Mouse (Mus musculus): Measurements from ENCODE around the gene Ostm1. TPM values are rescaled to one million over a fixed set of nuclear protein-coding genes. Genes with fewer than 3 reads are reported as not detected.
A peak's percentile ranks its signal among the peaks of the same experiment; 100 is the strongest.

Gene Ostm1
- total and polyA plus RNA-seq, 2 experiments from 2014 or later, result 13.8 to 20.2 TPM

DNA sequence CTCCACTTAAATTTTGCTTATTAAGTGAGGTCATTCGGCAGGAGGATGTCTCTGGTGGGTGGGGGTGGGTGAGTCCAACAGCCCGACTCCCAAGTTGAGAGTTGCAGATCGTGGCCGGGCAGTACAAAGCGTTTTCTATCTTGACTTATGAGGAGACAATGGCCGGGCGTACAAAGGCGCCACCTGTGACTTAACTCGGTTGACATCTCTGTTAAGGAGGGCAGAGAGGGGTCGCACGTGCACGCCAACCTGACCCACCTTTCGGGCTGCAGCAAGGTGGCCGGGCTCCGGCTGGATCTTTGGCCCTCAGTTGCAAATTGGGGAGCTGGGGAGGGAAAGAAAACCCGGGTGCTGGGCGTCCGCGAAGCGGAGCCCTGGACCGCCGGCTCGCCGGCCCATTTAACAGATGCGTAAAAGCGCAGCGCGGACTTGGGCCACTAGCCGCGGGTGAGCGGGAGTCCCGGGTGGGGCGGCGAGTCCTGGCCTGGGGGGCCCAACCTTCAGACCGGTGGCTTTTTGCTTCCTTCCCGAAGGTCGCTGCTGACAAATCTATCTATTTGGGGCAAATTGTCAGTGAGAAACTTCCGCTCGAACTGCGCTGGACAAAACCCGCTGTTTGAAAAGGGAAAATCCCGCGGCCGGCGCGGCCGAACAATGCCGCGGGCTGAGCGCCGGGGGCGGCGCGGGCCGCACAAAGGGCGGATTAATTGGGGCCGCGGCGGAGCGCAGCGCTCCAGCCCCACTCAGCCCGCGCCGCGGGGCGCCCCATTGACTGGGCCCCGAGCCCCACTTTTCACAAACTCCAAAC, 7.8 kb downstream of the Ostm1 start:
- TF ChIP-seq CTCF (IDR thresholded peaks at IDR 0.05; ENCODE audit: low read depth) (no peak), EP300 (IDR thresholded peaks at IDR 0.05; ENCODE audit: low read depth) (no peak)
- no peak for DNase-seq (ENCODE audit: low spot score)
- H3K27ac ChIP-seq (ENCODE audit: low read depth), result no peak overlapping the region
- no peak overlapping the region for H3K9ac ChIP-seq (replicated peaks; ENCODE audit: low read depth, low read length)
- H3K4me3 ChIP-seq (ENCODE audit: low read depth, low read length), result peak overlapping the region; percentile 40
- H3K36me3 ChIP-seq (replicated peaks; ENCODE audit: control insufficient read depth, insufficient read depth, low read length), result no peaks in the 10 kb centered on the region
- ATAC-seq (ENCODE audit: insufficient read depth, low read depth), result no peak
- 1% methylated on average over 67 of the region's 67 CpGs for WGBS
- H3K27me3 ChIP-seq (ENCODE audit: control insufficient read depth, insufficient read depth, low read length), result peaks cover 96% of the 10 kb centered on the region
- 0 out of 2 replicates have a peak, but pooled peaks cover 4% of the 10 kb centered on the region for H3K9me3 ChIP-seq (replicated peaks; ENCODE audit: control insufficient read depth, low read length)
- H3K4me2 ChIP-seq (ENCODE audit: low read depth, low read length), result peak overlapping the region; percentile 53
- no peaks in the 10 kb centered on the region; the same call in 1 of the 2 replicates for H3K4me1 ChIP-seq (ENCODE audit: control insufficient read depth, insufficient read depth)

DNA sequence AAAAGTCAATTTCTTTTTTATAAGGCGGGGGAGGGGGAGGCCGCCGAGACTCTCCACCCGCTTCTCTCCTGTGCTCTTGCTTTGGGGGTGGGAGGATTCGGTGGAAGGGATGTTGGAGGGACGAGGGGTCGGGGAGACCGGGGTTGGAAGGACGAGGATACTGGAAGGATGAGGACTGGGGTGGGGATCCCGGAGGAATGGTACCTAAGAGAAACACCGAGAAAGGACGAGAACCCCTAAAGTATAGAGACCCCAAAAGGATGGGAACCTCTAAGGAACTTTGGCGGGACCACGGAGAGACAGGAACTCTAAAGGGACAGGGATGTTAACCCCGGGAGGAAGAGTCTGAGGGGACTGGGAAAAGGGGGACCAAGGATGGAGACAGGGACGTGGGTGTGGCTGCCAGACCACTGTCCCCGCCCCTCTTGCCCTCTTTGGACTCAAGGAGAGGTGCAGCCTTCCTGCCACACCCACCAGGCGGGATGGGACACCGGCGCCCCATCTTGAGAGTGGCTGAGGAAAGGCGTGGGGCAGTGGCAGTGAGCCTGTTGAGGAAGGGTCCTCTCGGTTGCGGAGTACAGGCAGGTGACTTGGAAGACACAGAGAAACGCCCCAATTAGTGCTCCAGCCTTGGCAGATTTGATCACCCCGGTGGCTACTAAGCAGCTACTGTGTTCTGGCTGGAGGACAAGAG, 8.5 kb downstream of the Ostm1 start:
- DNase-seq (ENCODE audit: low spot score), result no peak
- peaks cover 94% of the 10 kb centered on the region for H3K27me3 ChIP-seq (ENCODE audit: control insufficient read depth, insufficient read depth, low read length)
- WGBS, result 2% methylated on average over 25 of the region's 25 CpGs
- H3K27ac ChIP-seq (ENCODE audit: low read depth), result no peak overlapping the region
- TF ChIP-seq EP300 (IDR thresholded peaks at IDR 0.05; ENCODE audit: low read depth) (no peak), CTCF (IDR thresholded peaks at IDR 0.05; ENCODE audit: low read depth) (no peak)
- peak overlapping the region; percentile 53 for H3K4me2 ChIP-seq (ENCODE audit: low read depth, low read length)
- no peak overlapping the region for H3K9ac ChIP-seq (replicated peaks; ENCODE audit: low read depth, low read length)
- H3K9me3 ChIP-seq (replicated peaks; ENCODE audit: control insufficient read depth, low read length), result no peaks in the 10 kb centered on the region
- no peak for ATAC-seq (ENCODE audit: insufficient read depth, low read depth)
- H3K4me1 ChIP-seq (ENCODE audit: control insufficient read depth, insufficient read depth), result no peaks in the 10 kb centered on the region; the same call in 1 of the 2 replicates
- peak overlapping the region; percentile 40 for H3K4me3 ChIP-seq (ENCODE audit: low read depth, low read length)
- no peaks in the 10 kb centered on the region for H3K36me3 ChIP-seq (replicated peaks; ENCODE audit: control insufficient read depth, insufficient read depth, low read length)

GRCm38 (mm10) chr10:42593201-42593600, 9.6 kb downstream of the Ostm1 start:
- H3K27me3 ChIP-seq (ENCODE audit: control insufficient read depth, insufficient read depth, low read length), result peaks cover 85% of the 10 kb centered on the region
- ATAC-seq (ENCODE audit: insufficient read depth, low read depth) (no peak), DNase-seq (ENCODE audit: low spot score) (no peak)
- H3K36me3 ChIP-seq (replicated peaks; ENCODE audit: control insufficient read depth, insufficient read depth, low read length), result no peaks in the 10 kb centered on the region
- TF ChIP-seq EP300 (IDR thresholded peaks at IDR 0.05; ENCODE audit: low read depth), result no peak
- TF ChIP-seq CTCF (IDR thresholded peaks at IDR 0.05; ENCODE audit: low read depth), result no peak
- H3K9ac ChIP-seq (replicated peaks; ENCODE audit: low read depth, low read length), result no peak overlapping the region
- no peaks in the 10 kb centered on the region; the same call in 1 of the 2 replicates for H3K4me1 ChIP-seq (ENCODE audit: control insufficient read depth, insufficient read depth)
- H3K4me2 ChIP-seq (ENCODE audit: low read depth, low read length), result no peak overlapping the region
- 22% methylated on average over 7 of the region's 7 CpGs for WGBS
- H3K4me3 ChIP-seq (ENCODE audit: low read depth, low read length), result no peak overlapping the region
- no peak overlapping the region for H3K27ac ChIP-seq (ENCODE audit: low read depth)
- H3K9me3 ChIP-seq (replicated peaks; ENCODE audit: control insufficient read depth, low read length), result no peaks in the 10 kb centered on the region

GRCm38 (mm10) chr10:42598615-42599014, 15.0 kb downstream of the Ostm1 start:
- Histone ChIP-seq H3K4me3 (ENCODE audit: low read depth, low read length) (no peak overlapping the region), H3K4me1 (ENCODE audit: control insufficient read depth, insufficient read depth) (no peaks in the 10 kb centered on the region), H3K9ac (replicated peaks; ENCODE audit: low read depth, low read length) (no peak overlapping the region), H3K36me3 (replicated peaks; ENCODE audit: control insufficient read depth, insufficient read depth, low read length) (no peaks in the 10 kb centered on the region), H3K9me3 (replicated peaks; ENCODE audit: control insufficient read depth, low read length) (no peaks in the 10 kb centered on the region), H3K4me2 (ENCODE audit: low read depth, low read length) (no peak overlapping the region), H3K27me3 (ENCODE audit: control insufficient read depth, insufficient read depth, low read length) (peaks cover 42% of the 10 kb centered on the region), H3K27ac (ENCODE audit: low read depth) (no peak overlapping the region)
- WGBS, result 80% methylated on average over 8 of the region's 8 CpGs
- no peak for DNase-seq (ENCODE audit: low spot score)
- ATAC-seq (ENCODE audit: insufficient read depth, low read depth), result no peak
- TF ChIP-seq EP300 (IDR thresholded peaks at IDR 0.05; ENCODE audit: low read depth), result no peak
- TF ChIP-seq CTCF (IDR thresholded peaks at IDR 0.05; ENCODE audit: low read depth), result no peak

DNA sequence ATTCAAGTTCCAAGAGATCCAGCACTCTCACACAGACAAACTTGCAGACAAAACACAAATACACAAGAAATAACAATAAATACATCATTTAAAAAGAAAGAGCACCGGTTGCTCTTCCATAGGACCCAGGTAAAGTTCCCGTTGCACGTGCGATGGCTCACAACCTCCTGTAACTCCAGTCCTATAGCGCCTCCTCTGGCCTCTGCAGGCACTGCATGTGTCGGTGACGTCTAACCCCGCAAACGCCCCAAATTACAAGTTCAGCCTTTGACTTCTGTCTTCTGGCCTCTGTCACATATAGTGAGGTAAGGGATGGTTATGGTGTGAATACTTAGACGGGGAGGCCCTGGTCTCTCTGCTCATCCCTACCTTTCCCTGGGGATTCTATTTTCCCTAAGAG, 17.9 kb downstream of the Ostm1 start:
- peaks cover 10% of the 10 kb centered on the region for H3K9me3 ChIP-seq (replicated peaks; ENCODE audit: control insufficient read depth, low read length)
- H3K9ac ChIP-seq (replicated peaks; ENCODE audit: low read depth, low read length), result no peak overlapping the region
- H3K27me3 ChIP-seq (ENCODE audit: control insufficient read depth, insufficient read depth, low read length), result peaks cover 15% of the 10 kb centered on the region; the same call in 1 of the 2 replicates
- H3K36me3 ChIP-seq (replicated peaks; ENCODE audit: control insufficient read depth, insufficient read depth, low read length), result no peaks in the 10 kb centered on the region
- H3K4me2 ChIP-seq (ENCODE audit: low read depth, low read length), result no peak overlapping the region
- 18% methylated on average over 10 of the region's 10 CpGs for WGBS
- H3K4me1 ChIP-seq (ENCODE audit: control insufficient read depth, insufficient read depth), result no peaks in the 10 kb centered on the region
- ATAC-seq (ENCODE audit: insufficient read depth, low read depth) (no peak), DNase-seq (ENCODE audit: low spot score) (no peak)
- H3K27ac ChIP-seq (ENCODE audit: low read depth), result no peak overlapping the region
- no peak overlapping the region for H3K4me3 ChIP-seq (ENCODE audit: low read depth, low read length)
- TF ChIP-seq CTCF (IDR thresholded peaks at IDR 0.05; ENCODE audit: low read depth) (peak; percentile 26; the same call in 1 of the 2 replicates), EP300 (IDR thresholded peaks at IDR 0.05; ENCODE audit: low read depth) (no peak)
